Mouse (Mus musculus) ES-Bruce4 (cell line): Measurements from ENCODE around the gene Tab3.

Experiments used
- CTCF ChIP-seq: IDR thresholded peaks from one replicate; pipeline ENCODE4 v1.8.1; 2011; ENCODE audit warnings: low read depth, low read length
- EP300 ChIP-seq: IDR thresholded peaks from 2 replicates; pipeline ENCODE4 v1.6.1; 2011; ENCODE audit warnings: low read depth, low read length; ENCODE audit not compliant: insufficient read depth
- POLR2A ChIP-seq: IDR thresholded peaks from one replicate; pipeline ENCODE4 v1.8.1; 2011; ENCODE audit warnings: low read length; ENCODE audit not compliant: insufficient read depth

- TF ChIP-seq CTCF (no peak), POLR2A (no peak), EP300 (no peak)
Measured at GRCm38 (mm10) chrX:85525545-85525944, 48.3 kb upstream of the Tab3 start.
